Mouse (Mus musculus) left cerebral cortex, postnatal 25 days (tissue): ENCODE data around the gene Gm20721. TPM values are rescaled to one million over a fixed set of nuclear protein-coding genes. Genes with fewer than 3 reads are reported as not detected.
"Not testable (repeated sequence)": the region's sequence is repeated elsewhere in the genome, so short reads cannot be mapped to it uniquely, and the experiment has no call there.

Experiments used
- DNase-seq, 2 experiments: peaks; one replicate each; pipeline ENCODE4 v3.0.0; 2022; ENCODE audit warnings: low spot score in 2 of 2, mixed read lengths in 1 of 2
- intact Hi-C: fragments of 180-260 bp; cut with DNase I; formaldehyde crosslinking; loops from one replicate; pipeline ENCODE4 v1.15.1; 2025
- total RNA-seq, 2 experiments: library from RNA; stranded (reverse); gene quantifications; 2 replicates each; pipeline ENCODE4 v1.2.3; 2021

Gm20721 gene
- total RNA-seq, 2 experiments from 2014 or later, result 2.2 to 3.0 TPM

GRCm38 (mm10) chr2:174331282-174332030, 15.1 kb downstream of the Gm20721 start:
- no peak for DNase-seq
- intact Hi-C loops, result loop anchor here (5.0 kb wide), 1 partner anchor 131 kb away; the partner anchor contains the start of gene Atp5e

GRCm38 (mm10) chr2:174330616-174331191, 15.8 kb downstream of the Gm20721 start:
- DNase-seq, result peak; percentile 54 to 61
- intact Hi-C loops, result loop anchor here (5.0 kb wide), 1 partner anchor 132 kb away; the partner anchor contains the start of gene Atp5e

- intact Hi-C loops, result loop anchor here (5.0 kb wide), 3 partner anchors 132 to 527 kb away; partner anchors contain the start of gene Atp5e
- DNase-seq, result peak; percentile 52 to 77
These were observed 16.6 kb downstream of the Gm20721 start for GRCm38 (mm10) chr2:174329663-174330615.

GRCm38 (mm10) chr2:174328926-174329662, 17.4 kb downstream of the Gm20721 start:
- DNase-seq, result peak; percentile 30 to 62

GRCm38 (mm10) chr2:174328358-174328905, 18.1 kb downstream of the Gm20721 start:
- intact Hi-C loops, result loop anchor here (5.0 kb wide), 2 partner anchors 344 to 529 kb away; no protein-coding TSS in a partner anchor
- no peak for DNase-seq

More at GRCm38 (mm10) chr2:174328926-174329662, 17.4 kb downstream of the Gm20721 start:
- intact Hi-C loops, result loop anchor here (5.0 kb wide), 2 partner anchors 343 to 528 kb away; no protein-coding TSS in a partner anchor

- peak; percentile 81 to 86 for DNase-seq
- intact Hi-C loops, result loop anchor here (5.0 kb wide), 2 partner anchors 345 to 530 kb away; no protein-coding TSS in a partner anchor
These were observed 19.1 kb downstream of the Gm20721 start for GRCm38 (mm10) chr2:174327295-174327981.

GRCm38 (mm10) chr2:174326481-174326880, 20.0 kb downstream of the Gm20721 start:
- intact Hi-C loops, result loop anchor here (5.0 kb wide), 2 partner anchors 346 to 531 kb away; no protein-coding TSS in a partner anchor

GRCm38 (mm10) chr2:174325989-174326388, 20.5 kb downstream of the Gm20721 start:
- intact Hi-C loops, result loop anchor here (5.0 kb wide), 2 partner anchors 346 to 531 kb away; no protein-coding TSS in a partner anchor
- DNase-seq, result no peak

More at GRCm38 (mm10) chr2:174326481-174326880, 20.0 kb downstream of the Gm20721 start:
- no peak for DNase-seq

- intact Hi-C loops, result no loop called here
- no peak for DNase-seq
These were observed 29.9 kb downstream of the Gm20721 start for GRCm38 (mm10) chr2:174316661-174317060.

GRCm38 (mm10) chr2:174315445-174315844, 31.1 kb downstream of the Gm20721 start:
- intact Hi-C loops, DNase-seq: not testable (repeated sequence)

GRCm38 (mm10) chr2:174312661-174313060, 33.9 kb downstream of the Gm20721 start:
- DNase-seq, result no peak
- intact Hi-C loops, result loop anchor here (1.0 kb wide), 4 partner anchors 362 to 588 kb away; no protein-coding TSS in a partner anchor

GRCm38 (mm10) chr2:174312118-174312647, 34.3 kb downstream of the Gm20721 start:
- peak; percentile 80 to 88 for DNase-seq
- intact Hi-C loops, result loop anchor here (1.0 kb wide), 4 partner anchors 362 to 588 kb away; no protein-coding TSS in a partner anchor

- DNase-seq, result no peak
- intact Hi-C loops, result loop anchor here (1.0 kb wide), 4 partner anchors 363 to 589 kb away; no protein-coding TSS in a partner anchor
These were observed 34.9 kb downstream of the Gm20721 start for GRCm38 (mm10) chr2:174311613-174312012.

GRCm38 (mm10) chr2:174310913-174311514, 35.5 kb downstream of the Gm20721 start:
- DNase-seq, result peak; percentile 58 to 64
- intact Hi-C loops, result no loop called here

- intact Hi-C loops, result no loop called here
- DNase-seq, result no peak
These were observed 38.6 kb downstream of the Gm20721 start for GRCm38 (mm10) chr2:174307903-174308302.

- no peak for DNase-seq
- intact Hi-C loops, result no loop called here
These were observed 40.9 kb downstream of the Gm20721 start for GRCm38 (mm10) chr2:174305646-174306045.

- intact Hi-C loops, result no loop called here
- DNase-seq, result no peak
These were observed 44.0 kb downstream of the Gm20721 start for GRCm38 (mm10) chr2:174302526-174302925.
